33 mouse cellular contexts compared by ENCODE assay signal in genomic region chr5:65913126-65913525, GRCm38 (mm10). TPM values are rescaled to one million over a fixed set of nuclear protein-coding genes. Genes with fewer than 3 reads are reported as not detected.
"Had no signal": no experiment of that assay in that cellular context is flagged by ENCODE, and none has a peak within 500 bp of the region (broad histone marks: within the 10 kb centered on the region; RNA-seq: fewer than 3 reads in every experiment).

No protein-coding gene starts in this region.

- H3K4me3 ChIP-seq: limb, embryonic 10.5 days; limb, embryonic 12.5 days; limb, embryonic 13.5 days; limb, embryonic 15.5 days; liver, embryonic 12.5 days; liver, embryonic 13.5 days; liver, embryonic 15.5 days; lung, embryonic 15.5 days; megakaryocyte, embryonic 14.5 days; midbrain, embryonic 10.5 days; midbrain, embryonic 12.5 days; midbrain, embryonic 13.5 days; midbrain, embryonic 15.5 days; myocyte had no signal

- DNase-seq: left cerebral cortex, postnatal 4 days; liver; liver, embryonic 13.5 days; liver, postnatal 0 days; lung, adult 18-20 months; lung, adult 2 months; lung, embryonic 14.5 days; lung, postnatal 10 days; lung, postnatal 14 days; lung, postnatal 36 days; lung, postnatal 4 days; midbrain, embryonic 14.5 days had no signal

- H3K36me3 ChIP-seq: limb, embryonic 10.5 days; limb, embryonic 12.5 days; limb, embryonic 13.5 days; limb, embryonic 15.5 days; liver, embryonic 12.5 days; liver, embryonic 13.5 days; liver, embryonic 15.5 days; lung, embryonic 15.5 days; midbrain, embryonic 10.5 days; midbrain, embryonic 12.5 days; midbrain, embryonic 13.5 days; midbrain, embryonic 15.5 days had no signal

- H3K27ac ChIP-seq: limb, embryonic 10.5 days; limb, embryonic 12.5 days; limb, embryonic 13.5 days; limb, embryonic 15.5 days; liver, embryonic 12.5 days; liver, embryonic 13.5 days; liver, embryonic 14.5 days; liver, embryonic 15.5 days; lung, embryonic 15.5 days; macrophage; midbrain, embryonic 10.5 days; midbrain, embryonic 12.5 days; midbrain, embryonic 13.5 days; midbrain, embryonic 15.5 days had no signal

- H3K27me3 ChIP-seq: limb, embryonic 12.5 days; limb, embryonic 13.5 days; limb, embryonic 15.5 days; liver, embryonic 12.5 days; liver, embryonic 13.5 days; liver, embryonic 15.5 days; lung, embryonic 15.5 days; megakaryocyte, embryonic 14.5 days; midbrain, embryonic 12.5 days; midbrain, embryonic 13.5 days; midbrain, embryonic 15.5 days had no signal

- H3K4me1 ChIP-seq: limb, embryonic 10.5 days; limb, embryonic 12.5 days; limb, embryonic 13.5 days; limb, embryonic 15.5 days; liver, embryonic 13.5 days; liver, embryonic 15.5 days; lung, embryonic 15.5 days had no signal

RNA-seq across cellular contexts. Expression of gene Chrna9, which starts 21.6 kb away (rescaled TPM):
- polyA plus RNA-seq: liver, adult 2 months; liver, embryonic 11.5 days; liver, embryonic 12.5 days; liver, embryonic 13.5 days; liver, embryonic 14.5 days; liver, embryonic 15.5 days; liver, postnatal 0 days; lung, embryonic 14.5 days; lung, postnatal 0 days; macrophage; midbrain, embryonic 11.5 days; midbrain, embryonic 12.5 days; midbrain, embryonic 13.5 days; midbrain, embryonic 14.5 days; midbrain, embryonic 15.5 days; midbrain, embryonic 16.5 days; midbrain, postnatal 0 days; myocyte had no signal
